In the genomic region with DNA sequence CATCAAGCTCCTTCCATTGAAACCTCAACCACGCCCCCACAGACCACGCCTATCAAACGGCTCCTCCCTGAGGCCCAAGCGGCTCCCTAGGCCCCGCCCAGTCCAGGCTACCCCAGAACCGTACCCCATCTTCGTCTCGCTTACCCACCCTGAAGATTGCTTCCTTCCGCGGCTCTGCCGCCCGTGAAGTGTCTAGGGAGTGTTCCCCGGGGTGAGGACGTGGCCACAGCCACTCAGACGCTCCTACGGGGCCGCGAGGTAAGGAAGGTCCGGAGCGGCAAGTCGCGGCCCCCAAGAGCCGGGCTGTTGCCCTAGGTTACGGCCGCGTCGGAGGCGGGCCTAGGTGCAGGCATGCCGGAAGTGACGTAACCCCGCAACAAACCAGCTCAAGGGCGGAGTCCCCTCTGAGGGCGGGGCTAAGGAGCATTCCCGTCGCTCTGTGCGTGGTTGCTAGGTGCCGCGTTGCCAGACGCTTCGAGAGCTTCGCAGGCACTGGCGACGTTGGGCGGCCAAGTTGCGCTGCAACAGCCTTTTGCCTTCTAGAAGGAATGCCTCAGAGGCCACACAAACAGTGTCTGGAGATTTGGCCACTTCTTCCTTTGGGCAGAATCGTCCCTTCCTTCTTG, we compare ENCODE assay signal across 7 mouse cellular contexts. TPM values are rescaled to one million over a fixed set of nuclear protein-coding genes. Genes with fewer than 3 reads are reported as not detected.
DNase-seq lines count a peak whose midpoint lies in the region; ATAC-seq lines count a peak whose summit lies in the region.

Gene 1700030J22Rik, minus strand, starts transcription at position 329 of the 626 bp plus-strand sequence.

- peak; percentile 99 for ATAC-seq in intestine, embryonic 15.5 days

- peak within 1 kb of the TSS; percentile 41; the same call in 1 of the 2 replicates for H3K9ac ChIP-seq in intestine, embryonic 15.5 days

- intact Hi-C loops in gastrocnemius, postnatal 36 days (cut with DNase I) = loop anchor here (2.0 to 5.0 kb wide), 2 partner anchors 36 to 58 kb away; partner anchors contain the start of genes Atmin, Cenpn and Cmc2
- intact Hi-C loops in left cerebral cortex, postnatal 25 days (cut with DNase I) = loop anchor here (1.0 to 2.0 kb wide), 3 partner anchors 15 to 56 kb away; partner anchors contain the start of gene Gcsh

- peak within 1 kb of the TSS; percentile 85 for H3K4me2 ChIP-seq in intestine, embryonic 15.5 days (replicated peaks)

- H3K9me3 ChIP-seq in intestine, embryonic 15.5 days = no peaks in the 10 kb centered on the region
- H3K9me3 ChIP-seq in midbrain, embryonic 10.5 days (replicated peaks) = no peaks in the 10 kb centered on the region

- 0 out of 2 replicates have a peak, but pooled peaks cover 2% of the 10 kb centered on the region for H3K36me3 ChIP-seq in intestine, embryonic 15.5 days
- peaks cover 21% of the 10 kb centered on the region for H3K36me3 ChIP-seq in midbrain, embryonic 10.5 days

- peak within 1 kb of the TSS; percentile 70 for H3K4me3 ChIP-seq in intestine, embryonic 15.5 days (replicated peaks)
- peak within 1 kb of the TSS; percentile 81 for H3K4me3 ChIP-seq in midbrain, embryonic 10.5 days

- under 1% methylated on average over 46 of the region's 46 CpGs for WGBS in intestine, embryonic 15.5 days
- WGBS in midbrain, embryonic 10.5 days = under 1% methylated on average over 46 of the region's 46 CpGs

- DNase-seq in adrenal gland, adult 2 months = peak; percentile 99
- DNase-seq in embryo, embryonic 11.5 days (ENCODE audit: low read depth, low spot score) = peak; percentile 95
- DNase-seq in gastrocnemius, postnatal 36 days = peak; percentile 98 to 99
- DNase-seq in left cerebral cortex, postnatal 25 days (ENCODE audit: low spot score in 2 of 2) = peak; percentile 98 to 99
- peak; percentile 98 for DNase-seq in midbrain, embryonic 10.5 days (ENCODE audit: low spot score)
- peak; percentile 94 for DNase-seq in right cerebral cortex, postnatal 4 days

- peaks cover 3% of the 10 kb centered on the region; the same call in 1 of the 2 replicates for H3K4me1 ChIP-seq in intestine, embryonic 15.5 days (replicated peaks)
- peaks cover 20% of the 10 kb centered on the region for H3K4me1 ChIP-seq in midbrain, embryonic 10.5 days

- H3K27me3 ChIP-seq in intestine, embryonic 15.5 days (replicated peaks) = no peaks in the 10 kb centered on the region
- no peaks in the 10 kb centered on the region for H3K27me3 ChIP-seq in midbrain, embryonic 10.5 days (ENCODE audit: low read depth, poor library complexity, severe bottlenecking)

- H3K27ac ChIP-seq in intestine, embryonic 15.5 days = peak within 1 kb of the TSS; percentile 45; the same call in 1 of the 2 replicates
- H3K27ac ChIP-seq in midbrain, embryonic 10.5 days (replicated peaks) = peak within 1 kb of the TSS; percentile 79

RNA-seq across cellular contexts. Expression of gene 1700030J22Rik, which starts in this region (rescaled TPM):
- total RNA-seq in adrenal gland, adult 2 months (2021) = 1 to 10 TPM; 1.6 to 2.8 TPM
- 0.18 and 0.32 TPM in 2 replicates for polyA plus RNA-seq in adrenal gland, adult 2 months (2012; rRNA removed)
- under 1 TPM; 0.18 to 0.27 TPM for total RNA-seq in gastrocnemius, postnatal 36 days (2021)
- 1.2 and 1.3 TPM in 2 replicates for polyA plus RNA-seq in intestine, embryonic 15.5 days (2015; fragmentation: Nextera tagmentation; extraction: Ambion mirVana)
- total RNA-seq in left cerebral cortex, postnatal 25 days (2021) = 10 to 100 TPM; 11.1 to 13.3 TPM
- 2.8 and 3.6 TPM in 2 replicates for polyA plus RNA-seq in midbrain, embryonic 10.5 days (2016; fragmentation: Nextera tagmentation; extraction: Ambion mirVana)

Comparison
In these comparisons a context has a peak if more than half of its experiments do, and no peak if none do; other contexts are left out.
1. Peak in every context shown above with its lines: DNase-seq, ATAC-seq, H3K4me3 ChIP-seq and H3K27ac ChIP-seq.
2. Peak in DNase-seq in gastrocnemius, postnatal 36 days; RNA of the gene not detected or under 1 TPM.